Mouse (Mus musculus) G1E (cell line): Measurements from ENCODE around the gene Capn7.

Source experiments
- CTCF ChIP-seq: IDR thresholded peaks from 2 replicates; pipeline ENCODE4 v1.5.1; 2012; ENCODE audit warnings: low read depth, low read length, inconsistent platforms, mixed read lengths
- GATA2 ChIP-seq: IDR thresholded peaks from 2 replicates; pipeline ENCODE4 v1.6.1; 2012; ENCODE audit warnings: low read depth, low read length, inconsistent platforms, borderline replicate concordance
- TAL1 ChIP-seq: conservative IDR thresholded peaks from 2 replicates; pipeline ENCODE4 v1.6.1; 2012; ENCODE audit warnings: low read depth, low read length, inconsistent platforms, mixed read lengths

- no peak for TF ChIP-seq GATA2
- no peak for TF ChIP-seq TAL1
- TF ChIP-seq CTCF = no peak
Measured at GRCm38 (mm10) chr14:31382276-31382675, 45.8 kb downstream of the Capn7 start.
